Mouse (Mus musculus) mouse trophoblast stem cell (cell line): ENCODE measurements around the gene Filip1l.

Experiments
- in situ Hi-C, 2 experiments: fragments of 300-500 bp; cut with MseI, MboI; formaldehyde crosslinking; loops; 2 replicates in 1 of 2; 3 replicates in 1 of 2; pipeline ENCODE4 v1.15.1; 2025

The Filip1l gene

GRCm38 (mm10) chr16:57396249-57396648 lies 43.4 kb downstream of the Filip1l start:
- in situ Hi-C loops = loop anchor here (5.0 kb wide), 2 partner anchors 149 to 154 kb away; no protein-coding TSS in a partner anchor

DNA sequence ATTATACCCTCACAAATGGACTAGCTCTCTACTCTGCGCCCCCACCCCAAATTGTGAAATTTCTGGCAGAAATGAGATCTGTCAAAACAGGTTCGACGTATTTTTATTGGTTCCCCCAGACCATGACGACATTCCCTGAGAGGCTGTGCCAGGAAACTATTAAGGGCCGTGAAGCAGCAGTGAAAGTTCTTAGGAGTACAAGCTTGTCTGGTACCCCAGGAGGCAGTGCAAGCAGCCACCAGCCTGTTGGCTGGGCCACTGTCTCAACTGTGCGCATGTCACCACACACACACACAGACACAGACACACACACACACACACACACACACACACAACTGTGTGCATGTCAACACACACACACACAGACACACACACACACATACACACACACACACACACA lies 45.0 kb downstream of the Filip1l start:
- in situ Hi-C loops = loop anchor here (5.0 kb wide), 2 partner anchors 151 to 156 kb away; no protein-coding TSS in a partner anchor

GRCm38 (mm10) chr16:57398387-57399214 lies 45.7 kb downstream of the Filip1l start:
- in situ Hi-C loops = loop anchor here (5.0 kb wide), 2 partner anchors 151 to 156 kb away; no protein-coding TSS in a partner anchor

DNA sequence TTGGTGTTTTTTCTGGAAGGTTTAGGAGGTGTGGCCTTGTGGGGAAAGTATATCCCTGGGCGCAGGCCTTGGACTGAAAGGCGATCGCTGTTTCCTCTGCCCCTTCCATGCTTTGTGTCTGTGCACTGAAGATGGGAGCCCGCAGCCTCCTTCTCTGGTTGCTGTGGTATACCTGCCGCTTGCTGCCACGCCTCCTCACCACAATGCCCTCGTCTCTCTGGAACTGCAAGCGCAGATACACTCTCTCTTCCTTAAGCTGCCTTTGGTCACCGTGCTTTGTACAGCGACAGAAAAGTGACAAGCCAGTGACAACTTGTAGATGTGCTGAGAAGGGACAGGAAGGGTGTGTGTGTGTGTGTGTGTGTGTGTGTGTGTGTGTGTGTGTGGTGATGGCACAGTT lies 46.7 kb downstream of the Filip1l start:
- in situ Hi-C loops = loop anchor here (5.0 kb wide), 2 partner anchors 152 to 157 kb away; no protein-coding TSS in a partner anchor

GRCm38 (mm10) chr16:57401702-57402101 lies 48.8 kb downstream of the Filip1l start:
- in situ Hi-C loops = no loop called here

- in situ Hi-C loops = no loop called here
These were observed 50.0 kb downstream of the Filip1l start for GRCm38 (mm10) chr16:57402910-57403309.

DNA sequence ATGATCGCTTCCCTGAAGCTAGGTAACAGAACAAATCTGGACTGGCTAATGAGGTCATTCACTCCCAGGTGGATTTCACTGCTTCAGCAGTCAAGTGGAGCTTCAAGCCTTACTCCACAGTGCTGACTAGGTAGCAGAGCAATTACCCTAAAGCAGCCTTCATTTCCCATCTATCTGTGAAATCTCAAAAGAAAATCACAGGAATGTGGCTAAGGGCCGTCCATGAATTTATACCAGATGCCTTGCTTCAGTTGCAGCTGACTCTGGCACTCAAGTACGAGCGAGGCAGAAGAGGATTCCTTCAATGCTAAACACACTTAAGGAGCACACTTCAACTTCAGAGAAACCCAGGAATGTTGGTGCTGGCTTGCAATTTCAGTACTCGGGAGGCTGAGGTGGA lies 50.9 kb downstream of the Filip1l start:
- in situ Hi-C loops = no loop called here

DNA sequence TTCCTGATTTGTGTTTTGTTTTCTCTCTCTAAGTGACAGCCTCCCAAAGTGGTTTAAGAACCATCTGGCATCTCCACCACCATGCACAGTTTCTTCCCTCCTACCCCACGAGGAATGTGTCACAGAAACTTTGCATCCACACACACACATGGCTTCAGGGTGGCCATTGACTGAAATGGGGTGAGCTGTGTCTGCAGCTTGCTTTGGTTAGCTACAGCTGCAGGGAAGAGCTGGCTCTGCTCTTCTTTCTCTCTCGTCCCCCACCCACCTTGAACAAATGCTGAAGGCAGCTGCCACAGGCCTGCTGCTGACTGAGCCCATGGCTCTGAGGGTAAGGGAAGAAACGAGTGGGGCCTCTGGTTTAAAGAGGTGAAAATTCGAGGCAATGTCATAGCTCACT lies 59.9 kb downstream of the Filip1l start:
- in situ Hi-C loops = no loop called here

DNA sequence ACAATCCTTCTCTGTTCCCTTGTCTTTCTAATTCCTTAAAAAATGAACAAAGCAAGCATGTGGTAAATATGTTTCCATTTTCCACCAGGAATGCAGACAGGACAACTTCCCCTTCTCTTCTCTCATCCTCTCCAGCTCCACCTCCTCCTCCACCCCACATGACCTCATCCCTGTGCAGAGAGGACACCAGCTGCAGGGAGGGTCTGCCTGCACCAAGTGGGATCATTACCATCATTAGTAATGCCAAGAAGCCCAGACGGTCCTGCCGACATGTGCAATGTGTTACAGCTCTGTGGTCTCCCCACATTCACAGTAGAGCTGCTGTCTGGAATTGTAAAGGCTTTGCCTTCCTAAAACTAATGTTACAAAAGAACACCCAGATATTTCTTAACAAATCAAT lies 63.2 kb downstream of the Filip1l start:
- in situ Hi-C loops = no loop called here

DNA sequence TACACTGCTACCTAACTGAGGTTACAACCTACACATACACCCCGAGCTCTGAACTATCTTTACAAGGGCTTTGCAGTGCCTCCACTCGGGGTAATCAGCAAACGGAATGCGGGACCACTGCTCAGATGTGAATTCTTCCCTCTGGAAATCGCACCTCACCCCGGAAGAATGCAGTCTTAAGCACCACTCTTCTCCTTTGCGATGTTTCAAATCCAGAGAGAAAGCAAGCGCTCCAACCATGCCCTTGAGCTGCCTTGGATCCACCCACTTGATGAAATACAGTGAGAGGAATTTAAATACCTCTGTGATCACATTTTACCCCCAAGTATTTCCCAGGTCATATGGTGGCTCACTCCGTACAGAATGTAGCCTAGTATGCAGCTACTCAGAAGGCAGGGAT lies 64.1 kb downstream of the Filip1l start:
- in situ Hi-C loops = no loop called here

- in situ Hi-C loops = no loop called here
These were observed 65.1 kb downstream of the Filip1l start for GRCm38 (mm10) chr16:57417955-57418354.

- in situ Hi-C loops = no loop called here
These were observed 66.4 kb downstream of the Filip1l start for GRCm38 (mm10) chr16:57419332-57419731.

DNA sequence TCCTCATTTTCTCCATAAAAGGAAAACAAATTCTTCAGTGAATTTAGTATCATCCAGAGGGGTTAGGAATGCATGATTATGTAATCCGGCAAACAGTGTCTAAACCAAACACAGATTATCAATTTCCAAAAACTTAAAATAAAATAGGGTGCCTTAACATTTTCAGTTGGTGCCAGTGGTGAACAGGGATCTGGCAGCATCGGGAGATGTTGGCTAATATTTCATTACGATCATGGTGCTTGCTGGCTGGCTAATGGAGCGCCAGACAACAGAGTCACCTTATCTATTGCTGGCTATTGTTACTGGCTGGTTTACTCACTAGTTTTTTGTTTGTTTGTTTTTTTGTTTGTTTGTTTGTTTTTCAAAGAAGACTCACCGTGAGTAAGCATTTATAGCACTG lies 67.0 kb downstream of the Filip1l start:
- in situ Hi-C loops = no loop called here

DNA sequence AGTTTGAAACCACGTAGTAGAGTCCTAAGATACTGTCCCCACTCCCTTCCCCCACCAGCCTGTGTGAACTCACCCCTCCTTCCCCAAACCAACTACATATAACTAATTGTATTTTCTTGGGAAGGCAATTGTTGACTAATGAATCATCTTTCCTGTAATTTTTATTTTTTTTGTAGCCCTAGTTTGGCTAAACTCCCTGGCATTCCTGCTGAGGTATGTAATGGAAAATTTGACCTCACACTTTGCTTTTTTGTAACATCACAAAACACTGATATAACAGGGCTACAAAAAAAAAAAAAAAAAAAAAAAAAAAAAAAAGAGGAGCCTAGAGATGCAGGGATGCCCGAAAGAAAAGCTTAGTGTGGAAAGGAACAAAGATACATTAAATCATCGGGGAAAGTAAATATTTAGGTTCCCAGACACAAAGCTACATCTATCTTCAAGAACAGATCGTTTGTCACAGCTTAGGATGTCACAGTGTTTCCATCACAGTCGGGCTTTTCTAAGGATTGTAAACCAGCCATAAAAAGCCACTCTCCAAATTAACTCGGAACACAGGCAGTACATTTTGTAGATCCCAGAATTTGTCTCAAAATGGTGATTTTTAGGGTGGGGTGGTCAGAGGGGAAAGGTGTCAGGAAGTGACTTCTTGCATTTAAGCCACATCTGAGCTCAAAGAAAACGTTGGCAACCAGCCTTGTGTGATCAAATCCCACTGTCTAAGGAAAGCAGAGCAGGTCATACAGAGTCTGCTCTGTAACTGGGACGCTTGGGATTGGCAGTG lies 68.1 kb downstream of the Filip1l start:
- in situ Hi-C loops = no loop called here

DNA sequence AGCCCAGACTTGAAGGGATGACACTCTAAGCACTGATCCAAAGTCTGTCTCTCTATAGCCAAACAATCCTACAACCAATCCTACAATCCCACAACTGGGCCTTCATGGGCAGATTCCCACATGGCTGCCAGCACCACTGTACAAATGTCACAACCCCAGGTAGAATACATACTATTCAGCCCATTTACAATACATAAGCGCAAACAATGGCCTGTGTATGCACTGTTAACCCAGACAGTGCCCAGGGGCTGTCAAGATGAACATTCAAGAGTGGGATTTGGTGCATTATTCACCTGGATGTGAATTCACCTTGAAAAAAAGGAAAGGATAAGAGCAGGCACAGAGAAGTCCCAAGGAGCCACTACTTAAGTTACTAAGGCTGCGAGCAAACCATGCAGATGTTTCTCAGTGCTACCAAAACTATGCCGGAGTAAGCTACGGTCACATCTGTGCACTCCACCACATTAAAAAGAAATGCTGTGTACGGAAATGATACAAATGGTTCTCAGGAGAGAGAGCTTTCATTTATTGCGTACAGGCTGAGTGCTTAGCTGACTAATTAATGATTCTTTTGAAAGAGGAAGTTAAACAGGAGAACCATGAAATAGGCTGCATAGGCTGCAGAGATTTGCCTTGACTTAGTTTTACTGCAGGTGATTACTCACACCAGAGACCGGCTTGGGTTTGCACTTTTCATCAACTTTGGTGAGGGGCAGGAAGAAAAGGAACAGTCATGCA lies 69.0 kb downstream of the Filip1l start:
- in situ Hi-C loops = no loop called here

- in situ Hi-C loops = no loop called here
These were observed 70.3 kb downstream of the Filip1l start for GRCm38 (mm10) chr16:57423001-57423800.

- in situ Hi-C loops = no loop called here
These were observed 73.8 kb downstream of the Filip1l start for GRCm38 (mm10) chr16:57426680-57427079.

GRCm38 (mm10) chr16:57427516-57428285 lies 74.8 kb downstream of the Filip1l start:
- in situ Hi-C loops = no loop called here

DNA sequence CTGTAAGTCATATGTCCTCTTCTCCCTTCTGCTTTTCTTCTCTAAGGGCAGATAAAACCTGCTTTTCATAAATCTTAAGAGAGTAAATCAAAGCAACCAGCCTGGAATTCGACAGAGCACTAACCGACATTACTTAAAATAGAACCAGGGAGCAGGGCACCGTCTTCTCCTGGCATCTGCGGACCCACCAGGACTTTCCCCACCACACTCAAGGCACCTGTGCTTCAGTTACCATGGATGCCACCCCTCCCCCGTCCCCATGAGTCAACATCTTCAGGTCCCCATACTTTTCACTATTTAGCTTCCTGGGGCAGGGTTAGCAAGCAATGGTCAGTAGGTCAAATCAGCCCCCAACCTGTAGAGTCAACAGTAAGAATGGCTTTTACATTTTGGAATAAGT lies 76.1 kb downstream of the Filip1l start:
- in situ Hi-C loops = no loop called here

DNA sequence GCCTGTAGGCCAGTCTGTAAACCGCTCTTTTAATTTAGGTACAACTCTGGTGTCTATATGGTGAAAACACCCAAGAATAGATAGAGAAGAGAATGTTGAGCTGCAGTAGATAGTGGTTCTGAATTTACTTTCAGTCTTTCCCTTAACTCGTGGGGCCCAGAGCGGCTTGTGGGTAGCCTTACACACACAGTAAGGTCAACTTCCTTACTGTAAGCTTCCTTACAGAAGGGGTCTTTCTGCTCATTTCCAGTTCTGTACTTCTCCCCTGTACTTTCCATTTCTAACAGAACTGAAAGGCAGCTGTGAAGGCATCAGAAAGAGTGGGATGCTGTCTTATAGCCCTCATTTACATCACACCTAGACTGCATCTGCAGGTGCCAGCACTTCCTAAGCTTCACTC lies 78.4 kb downstream of the Filip1l start:
- in situ Hi-C loops = no loop called here
